Mouse (Mus musculus): ENCODE measurements around the gene Ecd. TPM values are rescaled to one million over a fixed set of nuclear protein-coding genes. Genes with fewer than 3 reads are reported as not detected.

Gene Ecd
- polyA plus RNA-seq (2014; fragmentation: Nextera tagmentation; extraction: Ambion mirVana): 74.0 and 74.4 TPM in 2 replicates

GRCm38 (mm10) chr14:20347991-20348541, at the start of gene Ecd, which contains the start of gene Fam149b:
Gene Ecd, minus strand, starts transcription at chr14:20348121.
Gene Fam149b, plus strand, starts transcription at chr14:20348162.
- under 1% methylated on average over 42 of the region's 42 CpGs for WGBS
- peak within 1 kb of the TSS; percentile 71 for H3K4me2 ChIP-seq (ENCODE audit: low read depth, severe bottlenecking)
- H3K36me3 ChIP-seq (ENCODE audit: control insufficient read depth, insufficient read depth, low read length): peaks cover 4% of the 10 kb centered on the region; the same call in 1 of the 2 replicates
- 0 out of 2 replicates have a peak, but pooled peaks cover 2% of the 10 kb centered on the region for H3K4me1 ChIP-seq (ENCODE audit: control insufficient read depth, insufficient read depth, low read length)
- ATAC-seq (ENCODE audit: insufficient number of reproducible peaks, low FRiP score, low TSS enrichment, low read depth): peak; percentile 98
- H3K4me3 ChIP-seq (ENCODE audit: low read depth, low read length): peak within 1 kb of the TSS; percentile 49
- no peaks in the 10 kb centered on the region for H3K9me3 ChIP-seq (ENCODE audit: control insufficient read depth, low read length)
- H3K9ac ChIP-seq (ENCODE audit: low read length): peak within 1 kb of the TSS; percentile 81
- peak; percentile 96 for DNase-seq (ENCODE audit: low spot score)
- H3K27me3 ChIP-seq (ENCODE audit: control insufficient read depth, insufficient read depth, low read length): no peaks in the 10 kb centered on the region
- peak within 1 kb of the TSS; percentile 23; the same call in 1 of the 2 replicates for H3K27ac ChIP-seq (replicated peaks; ENCODE audit: low read depth, low read length)

GRCm38 (mm10) chr14:20397220-20397619, 49.3 kb upstream of the Ecd start:
- no peak overlapping the region for H3K4me2 ChIP-seq (ENCODE audit: low read depth, severe bottlenecking)
- no peak overlapping the region for H3K4me3 ChIP-seq (ENCODE audit: low read depth, low read length)
- ATAC-seq (ENCODE audit: insufficient number of reproducible peaks, low FRiP score, low TSS enrichment, low read depth) (no peak), DNase-seq (ENCODE audit: low spot score) (no peak)
- no peaks in the 10 kb centered on the region for H3K27me3 ChIP-seq (ENCODE audit: control insufficient read depth, insufficient read depth, low read length)
- no peaks in the 10 kb centered on the region for H3K36me3 ChIP-seq (ENCODE audit: control insufficient read depth, insufficient read depth, low read length)
- no peaks in the 10 kb centered on the region for H3K9me3 ChIP-seq (ENCODE audit: control insufficient read depth, low read length)
- H3K4me1 ChIP-seq (ENCODE audit: control insufficient read depth, insufficient read depth, low read length): no peaks in the 10 kb centered on the region
- H3K9ac ChIP-seq (ENCODE audit: low read length): no peak overlapping the region
- WGBS: 84% methylated on average over 9 of the region's 9 CpGs
- no peak overlapping the region for H3K27ac ChIP-seq (replicated peaks; ENCODE audit: low read depth, low read length)

GRCm38 (mm10) chr14:20393205-20393913, 45.4 kb upstream of the Ecd start, which contains the start of gene Mrps16:
Gene Mrps16, minus strand, starts transcription at chr14:20393634.
- H3K9me3 ChIP-seq (ENCODE audit: control insufficient read depth, low read length): no peaks in the 10 kb centered on the region
- 0 out of 2 replicates have a peak, but pooled peaks cover 2% of the 10 kb centered on the region for H3K4me1 ChIP-seq (ENCODE audit: control insufficient read depth, insufficient read depth, low read length)
- ATAC-seq (ENCODE audit: insufficient number of reproducible peaks, low FRiP score, low TSS enrichment, low read depth) (peak; percentile 96), DNase-seq (ENCODE audit: low spot score) (peak; percentile 95)
- peak within 1 kb of the TSS; percentile 73 for H3K27ac ChIP-seq (replicated peaks; ENCODE audit: low read depth, low read length)
- WGBS: under 1% methylated on average over 67 of the region's 68 CpGs
- H3K27me3 ChIP-seq (ENCODE audit: control insufficient read depth, insufficient read depth, low read length): no peaks in the 10 kb centered on the region
- peak within 1 kb of the TSS; percentile 83 for H3K9ac ChIP-seq (ENCODE audit: low read length)
- H3K36me3 ChIP-seq (ENCODE audit: control insufficient read depth, insufficient read depth, low read length): peaks cover 4% of the 10 kb centered on the region
- H3K4me2 ChIP-seq (ENCODE audit: low read depth, severe bottlenecking): peak within 1 kb of the TSS; percentile 57
- H3K4me3 ChIP-seq (ENCODE audit: low read depth, low read length): peak within 1 kb of the TSS; percentile 74

GRCm38 (mm10) chr14:20392326-20392725, 44.4 kb upstream of the Ecd start:
- no peak overlapping the region for H3K9ac ChIP-seq (ENCODE audit: low read length)
- 92% methylated on average over 4 of the region's 4 CpGs for WGBS
- H3K4me3 ChIP-seq (ENCODE audit: low read depth, low read length): no peak overlapping the region
- no peak for DNase-seq (ENCODE audit: low spot score)
- peaks cover 9% of the 10 kb centered on the region for H3K4me1 ChIP-seq (ENCODE audit: control insufficient read depth, insufficient read depth, low read length)
- no peak overlapping the region; the same call in 1 of the 2 replicates for H3K4me2 ChIP-seq (ENCODE audit: low read depth, severe bottlenecking)
- H3K9me3 ChIP-seq (ENCODE audit: control insufficient read depth, low read length): no peaks in the 10 kb centered on the region
- ATAC-seq (ENCODE audit: insufficient number of reproducible peaks, low FRiP score, low TSS enrichment, low read depth): no peak
- H3K27ac ChIP-seq (replicated peaks; ENCODE audit: low read depth, low read length): no peak overlapping the region
- H3K27me3 ChIP-seq (ENCODE audit: control insufficient read depth, insufficient read depth, low read length): no peaks in the 10 kb centered on the region
- H3K36me3 ChIP-seq (ENCODE audit: control insufficient read depth, insufficient read depth, low read length): peaks cover 6% of the 10 kb centered on the region

GRCm38 (mm10) chr14:20389446-20390079, 41.6 kb upstream of the Ecd start:
- H3K27ac ChIP-seq (replicated peaks; ENCODE audit: low read depth, low read length): no peak overlapping the region
- no peaks in the 10 kb centered on the region for H3K27me3 ChIP-seq (ENCODE audit: control insufficient read depth, insufficient read depth, low read length)
- no peak overlapping the region; the same call in 1 of the 2 replicates for H3K9ac ChIP-seq (ENCODE audit: low read length)
- peaks cover 6% of the 10 kb centered on the region for H3K36me3 ChIP-seq (ENCODE audit: control insufficient read depth, insufficient read depth, low read length)
- ATAC-seq (ENCODE audit: insufficient number of reproducible peaks, low FRiP score, low TSS enrichment, low read depth) (no peak), DNase-seq (ENCODE audit: low spot score) (no peak)
- WGBS: 91% methylated on average over 8 of the region's 8 CpGs
- peak overlapping the region; percentile 77 for H3K4me2 ChIP-seq (ENCODE audit: low read depth, severe bottlenecking)
- peak overlapping the region; percentile 89 for H3K4me3 ChIP-seq (ENCODE audit: low read depth, low read length)
- H3K9me3 ChIP-seq (ENCODE audit: control insufficient read depth, low read length): no peaks in the 10 kb centered on the region
- peaks cover 19% of the 10 kb centered on the region for H3K4me1 ChIP-seq (ENCODE audit: control insufficient read depth, insufficient read depth, low read length)

GRCm38 (mm10) chr14:20388441-20389129, 40.7 kb upstream of the Ecd start, which contains the start of gene Dnajc9:
Gene Dnajc9, minus strand, starts transcription at chr14:20388910.
- Histone ChIP-seq H3K9ac (ENCODE audit: low read length) (peak within 1 kb of the TSS; percentile 79), H3K4me2 (ENCODE audit: low read depth, severe bottlenecking) (peak within 1 kb of the TSS; percentile 77), H3K36me3 (ENCODE audit: control insufficient read depth, insufficient read depth, low read length) (peaks cover 8% of the 10 kb centered on the region), H3K4me3 (ENCODE audit: low read depth, low read length) (peak within 1 kb of the TSS; percentile 89), H3K4me1 (ENCODE audit: control insufficient read depth, insufficient read depth, low read length) (peaks cover 19% of the 10 kb centered on the region), H3K9me3 (ENCODE audit: control insufficient read depth, low read length) (no peaks in the 10 kb centered on the region), H3K27me3 (ENCODE audit: control insufficient read depth, insufficient read depth, low read length) (no peaks in the 10 kb centered on the region), H3K27ac (replicated peaks; ENCODE audit: low read depth, low read length) (peak within 1 kb of the TSS; percentile 48)
- peak; percentile 93 for DNase-seq (ENCODE audit: low spot score)
- ATAC-seq (ENCODE audit: insufficient number of reproducible peaks, low FRiP score, low TSS enrichment, low read depth): peak; percentile 72
- WGBS: under 1% methylated on average over 59 of the region's 59 CpGs

GRCm38 (mm10) chr14:20379753-20380430, 32.0 kb upstream of the Ecd start:
- Histone ChIP-seq H3K4me3 (ENCODE audit: low read depth, low read length) (no peak overlapping the region), H3K4me2 (ENCODE audit: low read depth, severe bottlenecking) (no peak overlapping the region), H3K27me3 (ENCODE audit: control insufficient read depth, insufficient read depth, low read length) (no peaks in the 10 kb centered on the region), H3K4me1 (ENCODE audit: control insufficient read depth, insufficient read depth, low read length) (no peaks in the 10 kb centered on the region), H3K36me3 (ENCODE audit: control insufficient read depth, insufficient read depth, low read length) (peaks cover 4% of the 10 kb centered on the region; the same call in 1 of the 2 replicates), H3K9me3 (ENCODE audit: control insufficient read depth, low read length) (no peaks in the 10 kb centered on the region), H3K9ac (ENCODE audit: low read length) (no peak overlapping the region), H3K27ac (replicated peaks; ENCODE audit: low read depth, low read length) (no peak overlapping the region)
- 95% methylated on average over 9 of the region's 9 CpGs for WGBS
- no peak for DNase-seq (ENCODE audit: low spot score)
- no peak for ATAC-seq (ENCODE audit: insufficient number of reproducible peaks, low FRiP score, low TSS enrichment, low read depth)

All from limb, embryonic 11.5 days (tissue).